Mouse (Mus musculus) kidney, adult 2 months (tissue): ENCODE results near the gene Raly. TPM values are rescaled to one million over a fixed set of nuclear protein-coding genes. Genes with fewer than 3 reads are reported as not detected.
A peak's percentile ranks its signal among the peaks of the same experiment; 100 is the strongest.
"Not testable (repeated sequence)": the region's sequence is repeated elsewhere in the genome, so short reads cannot be mapped to it uniquely, and the experiment has no call there.

ENCODE experiments used
- DNase-seq: peaks from one replicate; pipeline ENCODE4 v3.0.0; 2021
- H3K27ac ChIP-seq: fragments of 200-500 bp; 2 replicates; pipeline ENCODE4 v1.5.1; 2012; ENCODE audit warnings: low read depth, low read length, control low read depth, inconsistent platforms; ENCODE audit not compliant: insufficient read depth
- H3K27me3 ChIP-seq: fragments of 200-500 bp; replicated peaks from 2 replicates; pipeline ENCODE4 v1.6.1; 2012; ENCODE audit warnings: mild to moderate bottlenecking, moderate library complexity, low read length, inconsistent platforms; ENCODE audit not compliant: control insufficient read depth, insufficient read depth
- H3K36me3 ChIP-seq: fragments of 200-500 bp; 2 replicates; pipeline ENCODE4 v1.6.1; 2012; ENCODE audit warnings: mild to moderate bottlenecking, moderate library complexity, low read length, inconsistent platforms; ENCODE audit not compliant: control insufficient read depth, insufficient read depth
- H3K4me1 ChIP-seq: fragments of 200-500 bp; 2 replicates; pipeline ENCODE4 v1.6.1; 2011; ENCODE audit warnings: low read length; ENCODE audit not compliant: control insufficient read depth, insufficient read depth
- H3K4me3 ChIP-seq: fragments of 200-500 bp; 2 replicates; pipeline ENCODE4 v1.5.1; 2011; ENCODE audit warnings: mild to moderate bottlenecking, low read depth, low read length, control low read depth; ENCODE audit not compliant: insufficient read depth
- CTCF ChIP-seq: fragments of 200-500 bp; conservative IDR thresholded peaks from 2 replicates; pipeline ENCODE4 v1.5.1; 2011; ENCODE audit warnings: low read depth, mild to moderate bottlenecking, control low read depth, low read length, moderate library complexity, mixed read lengths; ENCODE audit not compliant: insufficient read depth, insufficient read length
- POLR2A ChIP-seq: fragments of 200-500 bp; IDR thresholded peaks from one replicate; pipeline ENCODE4 v1.6.1; 2011; ENCODE audit warnings: low read depth, low read length, control low read depth
- WGBS: fragments of 180-500 bp; shearing (Covaris S2); methylation state at CpG from one replicate; pipeline ENCODE4 v1.1.7; 2018; 5-methylcytosine and 5-hydroxymethylcytosine counted together
- polyA plus RNA-seq: library from polyadenylated mRNA; depleted of rRNA; stranded (reverse); fragments of >200 nt; gene quantifications from 2 replicates; pipeline ENCODE4 v1.2.3, GENCODE M21; 2012

The Raly gene
- polyA plus RNA-seq, 1 experiment: 152 TPM

- Histone ChIP-seq H3K4me3 (peak within 1 kb of the TSS; percentile 78), H3K27ac (peak within 1 kb of the TSS; percentile 11), H3K4me1 (no peaks in the 10 kb centered on the region), H3K27me3 (no peaks in the 10 kb centered on the region), H3K36me3 (no peaks in the 10 kb centered on the region)
- TF ChIP-seq POLR2A: no peak
- no peak for TF ChIP-seq CTCF
- peak; percentile 99 for DNase-seq
- under 1% methylated on average over 75 of the region's 75 CpGs for WGBS
These were observed 101.5 kb downstream of the Raly start, which contains the start of gene Eif2s2 for GRCm38 (mm10) chr2:154892201-154893044. Gene Eif2s2 (minus strand): TSS chr2:154892935.

GRCm38 (mm10) chr2:154893045-154893385 is 102.1 kb downstream of the Raly start:
- TF ChIP-seq CTCF (no peak), POLR2A (no peak)
- DNase-seq: no peak
- Histone ChIP-seq H3K4me3 (peak overlapping the region; percentile 35), H3K27ac (no peak overlapping the region), H3K36me3 (no peaks in the 10 kb centered on the region), H3K27me3 (no peaks in the 10 kb centered on the region), H3K4me1 (no peaks in the 10 kb centered on the region)
- WGBS: 8% methylated on average over 12 of the region's 12 CpGs

GRCm38 (mm10) chr2:154893548-154893947 is 102.7 kb downstream of the Raly start:
- Histone ChIP-seq H3K36me3 (no peaks in the 10 kb centered on the region), H3K27me3 (no peaks in the 10 kb centered on the region), H3K4me1 (no peaks in the 10 kb centered on the region), H3K4me3 (no peak overlapping the region), H3K27ac (no peak overlapping the region)
- TF ChIP-seq POLR2A (no peak), CTCF (no peak)
- WGBS: 66% methylated on average over 4 of the region's 4 CpGs
- no peak for DNase-seq

GRCm38 (mm10) chr2:154899004-154899403 is 108.1 kb downstream of the Raly start:
- WGBS: 93% methylated on average over 8 of the region's 8 CpGs
- not testable (repeated sequence) for H3K27ac ChIP-seq, H3K4me1 ChIP-seq, H3K4me3 ChIP-seq, H3K27me3 ChIP-seq, DNase-seq, H3K36me3 ChIP-seq

- not testable (repeated sequence) for H3K4me1 ChIP-seq, H3K27ac ChIP-seq, H3K36me3 ChIP-seq, DNase-seq, H3K4me3 ChIP-seq, H3K27me3 ChIP-seq
- 85% methylated on average over 4 of the region's 4 CpGs for WGBS
These were observed 108.5 kb downstream of the Raly start for GRCm38 (mm10) chr2:154899412-154899811.

GRCm38 (mm10) chr2:154902111-154902510 is 111.2 kb downstream of the Raly start:
- Histone ChIP-seq H3K4me3 (no peak overlapping the region), H3K27me3 (no peaks in the 10 kb centered on the region), H3K4me1 (no peaks in the 10 kb centered on the region), H3K27ac (no peak overlapping the region), H3K36me3 (no peaks in the 10 kb centered on the region)
- TF ChIP-seq POLR2A (no peak), CTCF (no peak)
- 73% methylated on average over 3 of the region's 3 CpGs for WGBS
- no peak for DNase-seq

- Histone ChIP-seq H3K36me3 (no peaks in the 10 kb centered on the region), H3K27ac (no peak overlapping the region), H3K4me1 (no peaks in the 10 kb centered on the region), H3K4me3 (no peak overlapping the region), H3K27me3 (no peaks in the 10 kb centered on the region)
- no peak for DNase-seq
- TF ChIP-seq POLR2A: no peak
- TF ChIP-seq CTCF: no peak
- 50% methylated on average over 2 of the region's 2 CpGs for WGBS
These were observed 114.9 kb downstream of the Raly start for GRCm38 (mm10) chr2:154905796-154906195.

GRCm38 (mm10) chr2:154908223-154908622 is 117.3 kb downstream of the Raly start:
- TF ChIP-seq CTCF: peak; percentile 23; the same call in 1 of the 2 replicates
- not testable (repeated sequence) for H3K27me3 ChIP-seq, DNase-seq, H3K4me3 ChIP-seq, H3K4me1 ChIP-seq, H3K36me3 ChIP-seq, H3K27ac ChIP-seq
- WGBS: 14% methylated on average over 1 of the region's 2 CpGs
